Mouse (Mus musculus) WW6 (cell line): ENCODE measurements around the gene Gk5.

Experiments used
- DNase-seq: peaks from one replicate; pipeline ENCODE4 v3.0.0-alpha.2; 2013; ENCODE audit warnings: low read depth, low spot score

The Gk5 gene

DNA sequence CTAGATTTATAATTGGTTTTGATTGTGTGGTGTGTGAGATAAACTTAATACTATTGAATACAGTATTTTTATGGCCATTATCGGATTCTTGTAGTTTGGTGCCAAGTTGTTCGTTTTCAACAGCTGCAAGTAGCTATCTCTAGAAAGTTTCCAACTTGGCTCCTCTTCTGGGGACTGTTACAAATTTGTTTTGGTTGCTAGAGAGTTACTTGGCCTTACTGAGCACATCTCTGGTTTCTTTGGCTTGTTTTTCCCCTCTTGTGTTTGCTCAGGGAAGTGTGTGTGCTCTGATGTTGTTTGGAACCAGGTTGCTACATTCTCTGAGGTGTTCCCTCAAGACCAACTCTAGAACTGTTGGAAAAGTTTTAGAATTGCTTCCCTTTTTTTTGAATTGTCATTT lies 104.1 kb downstream of the Gk5 start:
- no peak for DNase-seq

DNA sequence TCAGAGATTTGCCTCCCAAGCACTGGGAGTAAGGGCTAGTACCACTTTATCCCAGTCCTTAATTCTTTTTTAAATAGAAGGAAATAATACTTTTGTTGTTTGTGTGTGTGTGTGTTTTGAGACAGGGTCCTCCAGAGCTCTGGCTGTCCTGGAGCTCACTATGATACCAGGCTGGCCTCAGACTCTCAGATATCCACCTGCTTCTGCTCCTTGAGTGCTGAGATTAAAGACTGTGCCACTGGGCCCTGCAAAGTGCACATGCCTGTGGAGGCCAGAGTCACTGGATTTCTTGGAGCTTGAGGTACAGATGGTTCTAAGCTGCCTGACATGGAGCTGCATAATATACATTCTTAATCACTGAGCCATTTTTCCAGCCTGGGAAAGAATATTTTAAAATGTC lies 109.1 kb downstream of the Gk5 start:
- no peak for DNase-seq

DNA sequence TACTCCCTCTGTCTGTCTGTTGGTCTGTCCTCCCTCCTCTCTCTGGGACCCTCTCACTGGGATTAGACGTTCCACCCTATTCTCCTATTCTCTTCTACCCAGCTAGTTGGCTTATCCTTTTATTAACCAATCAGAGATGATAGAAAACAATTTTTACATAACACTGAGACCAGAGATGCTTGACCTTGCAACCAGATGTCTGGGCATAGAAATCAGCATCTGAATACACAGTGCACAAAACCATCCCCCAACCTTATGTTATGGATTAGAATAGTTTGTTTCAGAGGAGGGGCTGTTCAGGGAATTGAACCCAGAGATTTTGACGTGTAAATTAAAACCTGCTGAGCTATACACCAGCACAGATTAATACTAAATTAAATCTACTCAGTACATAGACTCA lies 111.1 kb downstream of the Gk5 start:
- peak; percentile 14 for DNase-seq
